Mouse (Mus musculus): Measurements from ENCODE around the gene Mindy4.

DNA sequence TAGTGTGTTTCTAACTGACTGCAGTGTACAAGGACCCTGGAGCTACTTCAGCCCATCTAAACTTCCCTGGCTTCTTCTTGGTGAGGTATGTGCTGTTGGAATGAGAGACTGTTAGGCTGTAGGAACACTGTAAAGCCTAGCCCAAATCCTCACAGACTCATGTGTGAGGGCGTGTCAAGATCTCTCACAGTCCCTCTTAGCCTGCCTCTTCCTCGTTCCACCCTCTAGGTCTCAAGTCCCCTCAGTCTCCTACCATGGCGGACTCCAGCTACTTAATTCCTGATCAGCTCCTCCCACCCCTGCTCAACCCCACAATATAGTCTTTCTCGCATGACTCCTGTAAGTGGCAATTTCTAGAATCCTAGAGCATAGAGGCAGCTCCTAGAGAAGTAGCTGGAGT is 146.0 kb downstream of the Mindy4 start:
- TF ChIP-seq CTCF (IDR thresholded peaks at IDR 0.05 in 2 of 3, conservative IDR thresholded peaks at IDR 0.05 in 1 of 3; ENCODE audit: control insufficient read depth in 1 of 3, insufficient read depth in 1 of 3, low read depth in 2 of 3, low read length in 3 of 3, poor library complexity in 1 of 3, severe bottlenecking in 1 of 3) (no peak), TAL1 (IDR thresholded peaks at IDR 0.05; ENCODE audit: low read length) (no peak), ZNF384 (IDR thresholded peaks at IDR 0.05; ENCODE audit: low read depth, low read length) (no peak), UBTF (IDR thresholded peaks at IDR 0.05; ENCODE audit: borderline replicate concordance, insufficient read depth, low read depth, low read length) (no peak), EP300 (IDR thresholded peaks at IDR 0.05; ENCODE audit: low read depth in 1 of 2, low read length in 2 of 2) (no peak), POLR2AphosphoS5 (IDR thresholded peaks at IDR 0.05; ENCODE audit: borderline replicate concordance, low read depth, low read length) (no peak), ELF1 (IDR thresholded peaks at IDR 0.05; ENCODE audit: low read depth, low read length) (no peak), POLR2AphosphoS2 (IDR thresholded peaks at IDR 0.05; ENCODE audit: low read length) (no peak), SIN3A (IDR thresholded peaks at IDR 0.05; ENCODE audit: low read length) (no peak), ZC3H11A (IDR thresholded peaks at IDR 0.05; ENCODE audit: low read depth, low read length) (no peak)

Data from MEL (cell line).